Mouse (Mus musculus) stomach, embryonic 16.5 days (tissue): ENCODE results near the gene Bicc1. TPM values are rescaled to one million over a fixed set of nuclear protein-coding genes. Genes with fewer than 3 reads are reported as not detected.

Experiments used
- ATAC-seq: fragments of 200-750 bp; cut with Nextera tagmentation; 2 replicates; pipeline ENCODE4 v1.8.0; 2017; ENCODE audit warnings: moderate number of reproducible peaks, moderate TSS enrichment; ENCODE audit not compliant: insufficient read depth, low FRiP score
- H3K27ac ChIP-seq: fragments of 300-500 bp; sonication (generic); 2 replicates; pipeline ENCODE4 v1.5.1; 2014; ENCODE audit warnings: low read length
- H3K27me3 ChIP-seq: fragments of 300-500 bp; sonication (generic); 2 replicates; pipeline ENCODE4 v1.6.1; 2014; ENCODE audit warnings: low read length, control low read depth, mixed read lengths; ENCODE audit not compliant: control insufficient read depth, insufficient read depth
- H3K36me3 ChIP-seq: fragments of 300-500 bp; sonication (generic); 2 replicates; pipeline ENCODE4 v1.6.1; 2014; ENCODE audit warnings: low read length; ENCODE audit not compliant: control insufficient read depth, insufficient read depth
- H3K4me1 ChIP-seq: fragments of 300-500 bp; sonication (generic); 2 replicates; pipeline ENCODE4 v1.6.1; 2014; ENCODE audit warnings: low read length, control low read depth, mixed read lengths; ENCODE audit not compliant: control insufficient read depth, insufficient read depth
- H3K4me2 ChIP-seq: fragments of 300-500 bp; sonication (generic); 2 replicates; pipeline ENCODE4 v1.6.1; 2014; ENCODE audit warnings: low read depth, low read length, mixed read lengths
- H3K4me3 ChIP-seq: fragments of 300-500 bp; sonication (generic); replicated peaks from 2 replicates; pipeline ENCODE4 v1.5.1; 2014; ENCODE audit warnings: mild to moderate bottlenecking, low read length
- H3K9ac ChIP-seq: fragments of 300-500 bp; sonication (generic); 2 replicates; pipeline ENCODE4 v1.6.1; 2014; ENCODE audit warnings: low read length
- H3K9me3 ChIP-seq: fragments of 300-500 bp; sonication (generic); replicated peaks from 2 replicates; pipeline ENCODE4 v1.6.1; 2016; ENCODE audit warnings: low read length, control low read depth; ENCODE audit not compliant: control insufficient read depth
- WGBS: fragments of 180-500 bp; shearing (Covaris S2); extraction: QIAGEN DNeasy Blood & Tissue Kit; methylation state at CpG from one replicate; pipeline ENCODE4 v1.1.7; 2014; 5-methylcytosine and 5-hydroxymethylcytosine counted together
- polyA plus RNA-seq: library from polyadenylated mRNA; unstranded; fragments of >200 nt; fragmentation: Nextera tagmentation; extraction: Ambion mirVana; gene quantifications from 2 replicates; pipeline ENCODE4 v1.2.1, GENCODE M21; 2015

The Bicc1 gene
- polyA plus RNA-seq, 1 experiment from 2014 or later, result 22.1 TPM

- H3K4me1 ChIP-seq, result no peaks in the 10 kb centered on the region
- H3K4me2 ChIP-seq, result no peak overlapping the region
- no peaks in the 10 kb centered on the region for H3K36me3 ChIP-seq
- 72% methylated on average over 6 of the region's 6 CpGs for WGBS
- no peaks in the 10 kb centered on the region for H3K27me3 ChIP-seq
- no peak overlapping the region for H3K9ac ChIP-seq
- H3K4me3 ChIP-seq, result no peak overlapping the region
- no peak for ATAC-seq
- H3K27ac ChIP-seq, result no peak overlapping the region
- H3K9me3 ChIP-seq, result no peaks in the 10 kb centered on the region
Measured at GRCm38 (mm10) chr10:70993497-70994134, 165.9 kb downstream of the Bicc1 start.

GRCm38 (mm10) chr10:70987396-70987795 is 172.1 kb downstream of the Bicc1 start:
- Histone ChIP-seq H3K9ac (no peak overlapping the region), H3K27me3 (no peaks in the 10 kb centered on the region), H3K4me3 (no peak overlapping the region), H3K36me3 (no peaks in the 10 kb centered on the region), H3K4me1 (0 out of 2 replicates have a peak, but pooled peaks cover 3% of the 10 kb centered on the region), H3K27ac (no peak overlapping the region), H3K4me2 (no peak overlapping the region), H3K9me3 (no peaks in the 10 kb centered on the region)
- ATAC-seq, result no peak
- 72% methylated on average over 5 of the region's 5 CpGs for WGBS

GRCm38 (mm10) chr10:70983036-70983670 is 176.3 kb downstream of the Bicc1 start:
- ATAC-seq, result no peak
- no peaks in the 10 kb centered on the region for H3K9me3 ChIP-seq
- WGBS, result 55% methylated on average over 11 of the region's 11 CpGs

GRCm38 (mm10) chr10:70982156-70982555 is 177.3 kb downstream of the Bicc1 start:
- no peak overlapping the region for H3K4me3 ChIP-seq
- no peak for ATAC-seq
- WGBS, result 86% methylated on average over 7 of the region's 7 CpGs

More at GRCm38 (mm10) chr10:70983036-70983670, 176.3 kb downstream of the Bicc1 start:
- Histone ChIP-seq H3K9ac (no peak overlapping the region), H3K4me1 (0 out of 2 replicates have a peak, but pooled peaks cover 3% of the 10 kb centered on the region), H3K27me3 (no peaks in the 10 kb centered on the region), H3K27ac (no peak overlapping the region), H3K4me2 (no peak overlapping the region), H3K4me3 (no peak overlapping the region), H3K36me3 (no peaks in the 10 kb centered on the region)

GRCm38 (mm10) chr10:70979657-70980056 is 179.8 kb downstream of the Bicc1 start:
- WGBS, result 92% methylated on average over 8 of the region's 8 CpGs
- no peak for ATAC-seq
- H3K27me3 ChIP-seq, result no peaks in the 10 kb centered on the region

More at GRCm38 (mm10) chr10:70982156-70982555, 177.3 kb downstream of the Bicc1 start:
- Histone ChIP-seq H3K9me3 (no peaks in the 10 kb centered on the region), H3K9ac (no peak overlapping the region), H3K27me3 (no peaks in the 10 kb centered on the region), H3K36me3 (no peaks in the 10 kb centered on the region), H3K4me2 (no peak overlapping the region), H3K4me1 (peaks cover 6% of the 10 kb centered on the region; the same call in 1 of the 2 replicates), H3K27ac (no peak overlapping the region)

GRCm38 (mm10) chr10:70977141-70977540 is 182.4 kb downstream of the Bicc1 start:
- H3K4me2 ChIP-seq, result no peak overlapping the region
- no peak overlapping the region for H3K4me3 ChIP-seq
- no peaks in the 10 kb centered on the region for H3K27me3 ChIP-seq
- whole genome bisulfite sequencing, result 44% methylated on average over 6 of the region's 6 CpGs
- H3K36me3 ChIP-seq, result no peaks in the 10 kb centered on the region
- no peaks in the 10 kb centered on the region for H3K9me3 ChIP-seq
- peak; percentile 47; the same call in 1 of the 2 replicates for ATAC-seq
- peaks cover 3% of the 10 kb centered on the region; the same call in 1 of the 2 replicates for H3K4me1 ChIP-seq
- H3K9ac ChIP-seq, result no peak overlapping the region
- no peak overlapping the region for H3K27ac ChIP-seq

More at GRCm38 (mm10) chr10:70979657-70980056, 179.8 kb downstream of the Bicc1 start:
- Histone ChIP-seq H3K4me3 (no peak overlapping the region), H3K36me3 (no peaks in the 10 kb centered on the region), H3K9me3 (no peaks in the 10 kb centered on the region), H3K4me1 (peaks cover 6% of the 10 kb centered on the region; the same call in 1 of the 2 replicates), H3K27ac (no peak overlapping the region), H3K4me2 (no peak overlapping the region), H3K9ac (no peak overlapping the region)

GRCm38 (mm10) chr10:70976633-70977032 is 182.9 kb downstream of the Bicc1 start:
- no peaks in the 10 kb centered on the region for H3K27me3 ChIP-seq
- H3K4me1 ChIP-seq, result peaks cover 3% of the 10 kb centered on the region; the same call in 1 of the 2 replicates
- H3K4me3 ChIP-seq, result no peak overlapping the region
- ATAC-seq, result no peak
- no peak overlapping the region for H3K4me2 ChIP-seq
- 37% methylated on average over 9 of the region's 9 CpGs for WGBS
- H3K9me3 ChIP-seq, result no peaks in the 10 kb centered on the region
- no peak overlapping the region for H3K27ac ChIP-seq
- H3K36me3 ChIP-seq, result no peaks in the 10 kb centered on the region
- H3K9ac ChIP-seq, result no peak overlapping the region

GRCm38 (mm10) chr10:70971156-70971555 is 188.3 kb downstream of the Bicc1 start:
- Histone ChIP-seq H3K27ac (no peak overlapping the region), H3K4me2 (no peak overlapping the region), H3K27me3 (no peaks in the 10 kb centered on the region), H3K9ac (no peak overlapping the region), H3K9me3 (no peaks in the 10 kb centered on the region), H3K4me3 (no peak overlapping the region), H3K36me3 (no peaks in the 10 kb centered on the region), H3K4me1 (peaks cover 12% of the 10 kb centered on the region)
- no peak for ATAC-seq
- 87% methylated on average over 11 of the region's 11 CpGs for WGBS
